Mouse (Mus musculus): ENCODE measurements at regions not wholly inside any gene's neighbourhood (a gene's known extent, or its start where the extent isn't known, plus 50 kb on each side); places are given as distances from the start of the nearest gene placed in this dataset.

GRCm38 (mm10) chr1:145379739-145380138 lies 604.5 kb upstream of the Rgs18 start:
- DNase-seq (ENCODE audit: low spot score in 2 of 2) = peak; percentile 7 to 32

DNA sequence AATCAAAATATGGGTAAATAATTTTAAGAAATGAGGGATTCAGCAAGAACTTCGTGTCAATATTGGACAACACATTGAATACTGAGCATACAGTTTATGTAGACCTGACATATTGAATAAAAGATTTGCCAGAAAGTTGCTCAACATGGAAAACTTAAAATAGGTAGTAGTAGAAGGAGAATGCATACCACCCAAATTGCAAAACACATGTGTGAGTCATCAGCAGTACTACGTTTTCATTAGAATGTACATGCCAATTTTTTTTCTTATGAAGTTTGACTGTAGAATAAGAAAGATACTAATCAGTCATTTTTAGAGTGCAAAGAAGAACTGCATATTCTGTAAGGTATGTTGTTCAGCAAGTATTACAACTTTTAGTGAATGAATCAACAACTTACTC lies 601.8 kb upstream of the Rgs18 start:
- DNase-seq (ENCODE audit: low spot score in 2 of 2) = no peak

DNA sequence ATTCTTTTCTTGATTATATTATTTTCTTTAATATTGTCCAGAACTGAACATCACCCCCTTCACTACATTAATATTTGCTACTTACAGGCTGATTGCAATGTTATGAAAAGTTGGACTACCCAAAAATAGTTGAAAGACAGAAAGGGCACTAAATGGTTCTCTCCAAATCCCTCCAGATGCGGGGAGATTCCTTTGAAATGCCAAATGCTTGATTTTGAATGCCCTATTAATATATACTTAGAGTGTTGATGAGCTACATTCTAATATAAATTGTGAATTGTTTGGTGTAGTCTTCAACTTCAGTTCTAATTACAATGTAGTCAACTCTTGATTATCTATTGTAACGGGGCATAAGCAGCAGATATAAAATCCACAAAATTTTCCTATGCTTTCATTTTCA lies 600.8 kb upstream of the Rgs18 start:
- no peak for DNase-seq (ENCODE audit: low spot score in 2 of 2)

DNA sequence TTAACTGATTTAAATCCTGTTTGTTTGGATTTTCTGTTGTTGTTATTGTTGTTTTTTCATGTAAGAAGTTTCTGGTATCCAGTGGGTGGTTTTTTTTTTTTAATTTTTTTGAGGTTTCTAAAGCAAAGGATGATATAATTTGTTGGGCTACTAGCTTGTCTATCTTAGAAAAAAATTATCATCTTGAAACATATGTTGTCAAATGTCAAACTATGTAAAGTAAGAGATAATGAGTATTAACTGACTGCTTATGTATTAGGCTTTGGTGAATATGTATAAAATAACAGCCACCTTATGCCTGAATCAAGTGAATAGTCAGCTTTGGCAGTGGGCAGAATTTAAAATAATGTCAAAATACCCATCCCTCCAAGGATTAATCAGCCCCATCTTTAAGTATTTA lies 588.6 kb upstream of the Rgs18 start:
- DNase-seq (ENCODE audit: low spot score in 2 of 2) = no peak

DNA sequence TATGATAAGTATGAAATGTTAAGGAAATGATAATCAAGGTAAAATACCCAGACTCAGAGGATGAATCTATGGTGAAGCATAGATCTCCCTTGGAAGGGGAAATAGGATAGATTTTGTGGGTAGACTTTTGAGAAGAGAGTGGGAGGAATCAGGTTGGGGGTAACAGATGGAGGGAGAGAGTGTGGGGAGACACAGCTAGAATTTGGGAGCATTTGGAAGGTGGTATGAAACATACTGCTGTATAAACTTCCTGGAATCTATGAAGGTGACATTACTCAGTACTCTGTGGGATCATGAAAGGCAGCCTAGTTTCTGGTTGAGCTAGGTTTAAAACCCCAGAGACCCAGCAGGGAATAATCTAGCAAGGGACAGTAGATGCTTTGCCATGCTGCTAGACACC lies 569.6 kb upstream of the Rgs18 start:
- no peak for DNase-seq (ENCODE audit: low spot score in 2 of 2)

GRCm38 (mm10) chr1:145344356-145344755 lies 569.1 kb upstream of the Rgs18 start:
- no peak for DNase-seq (ENCODE audit: low spot score in 2 of 2)

- no peak for DNase-seq (ENCODE audit: low spot score in 2 of 2)
These were observed 561.6 kb upstream of the Rgs18 start for GRCm38 (mm10) chr1:145336879-145337278.

DNA sequence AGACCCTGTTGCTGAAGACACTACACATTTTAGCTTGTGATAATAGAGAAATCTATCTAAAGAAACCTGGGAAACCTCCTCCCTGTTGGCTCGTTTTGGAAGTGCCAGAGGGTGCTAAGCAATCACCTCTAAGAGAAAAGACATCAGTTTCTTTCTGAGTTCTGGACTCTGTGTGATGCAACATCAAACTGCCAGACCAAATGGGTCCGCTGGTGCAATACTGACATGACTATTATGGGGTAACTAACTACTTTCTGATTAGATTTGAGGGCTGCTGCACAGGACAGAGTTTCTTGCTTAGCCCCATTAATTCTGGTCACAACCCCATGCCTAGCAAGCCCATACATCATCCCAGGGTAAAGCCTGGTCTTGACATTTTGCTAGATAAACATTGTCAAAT lies 517.7 kb upstream of the Rgs18 start:
- no peak for DNase-seq (ENCODE audit: low spot score in 2 of 2)
